Mouse (Mus musculus) CH12.LX (cell line): ENCODE measurements around the gene Larp7. TPM values are rescaled to one million over a fixed set of nuclear protein-coding genes. Genes with fewer than 3 reads are reported as not detected.

Experiments
- DNase-seq: peaks from one replicate; pipeline ENCODE4 v3.0.0-alpha.2; 2013; ENCODE audit errors: extremely low read depth
- H3K27ac ChIP-seq: 2 replicates; pipeline ENCODE4 v1.5.1; 2012; ENCODE audit warnings: low read depth, mild to moderate bottlenecking, control low read depth, moderate library complexity; ENCODE audit not compliant: insufficient read depth
- H3K27me3 ChIP-seq: replicated peaks from 2 replicates; pipeline ENCODE3; 2012; ENCODE audit warnings: inconsistent platforms
- H3K36me3 ChIP-seq, 2 experiments: replicated peaks in 1 of 2; 2 replicates each; pipeline versions ENCODE3 to v1.6.1; 2012; ENCODE audit warnings: inconsistent platforms in 1 of 2, low read length in 1 of 2, mild to moderate bottlenecking in 1 of 2, mixed read lengths in 1 of 2, moderate library complexity in 1 of 2; ENCODE audit not compliant: control insufficient read depth in 1 of 2, insufficient read depth in 1 of 2
- H3K4me1 ChIP-seq, 2 experiments: 2 replicates each; pipeline ENCODE4 v1.6.1; 2012; ENCODE audit warnings: inconsistent platforms in 1 of 2, moderate library complexity in 1 of 2; ENCODE audit not compliant: insufficient read depth in 2 of 2, control insufficient read depth in 1 of 2
- H3K4me2 ChIP-seq: 2 replicates; pipeline ENCODE4 v1.6.1; 2012; ENCODE audit warnings: low read depth, mild to moderate bottlenecking, control low read depth; ENCODE audit not compliant: poor library complexity, insufficient read depth, severe bottlenecking
- H3K4me3 ChIP-seq, 3 experiments: fragments of 150-350 bp in 1 of 3; sonication (generic) in 1 of 3; replicated peaks in 1 of 3; 2 replicates each; pipeline versions ENCODE3 to v1.5.1; 2011 to 2012; ENCODE audit warnings: low read depth in 2 of 3, low read length in 2 of 3, mild to moderate bottlenecking in 2 of 3, moderate library complexity in 2 of 3, control low read depth in 1 of 3, improper control_type of control experiment in 1 of 3, inconsistent platforms in 1 of 3, mixed read lengths in 1 of 3; ENCODE audit not compliant: poor library complexity in 1 of 3
- H3K79me2 ChIP-seq: replicated peaks from 2 replicates; pipeline ENCODE4 v1.6.1; 2012; ENCODE audit warnings: mild to moderate bottlenecking, moderate library complexity; ENCODE audit not compliant: control insufficient read depth, poor library complexity, insufficient read depth, severe bottlenecking; ENCODE audit errors: extremely low read depth
- H3K9ac ChIP-seq: 2 replicates; pipeline ENCODE4 v1.6.1; 2012; ENCODE audit warnings: low read depth, mild to moderate bottlenecking, control low read depth, moderate library complexity; ENCODE audit not compliant: insufficient read depth
- H3K9me3 ChIP-seq: replicated peaks from 2 replicates; pipeline ENCODE3; 2012; ENCODE audit warnings: low read length, inconsistent platforms, mixed read lengths
- BHLHE40 ChIP-seq: IDR thresholded peaks from 2 replicates; pipeline ENCODE4 v1.6.1; 2011; ENCODE audit warnings: mild to moderate bottlenecking, low read depth, low read length, improper control_type of control experiment
- CHD1 ChIP-seq: IDR thresholded peaks from 2 replicates; pipeline ENCODE4 v1.6.1; 2012; ENCODE audit warnings: low read depth, low read length, improper control_type of control experiment, inconsistent platforms
- E2F4 ChIP-seq: IDR thresholded peaks from 2 replicates; pipeline ENCODE4 v1.6.1; 2011; ENCODE audit warnings: low read depth, low read length, improper control_type of control experiment; ENCODE audit not compliant: insufficient replicate concordance
- GABPA ChIP-seq: IDR thresholded peaks from 2 replicates; pipeline ENCODE4 v1.6.1; 2012; ENCODE audit warnings: low read depth, low read length, improper control_type of control experiment, inconsistent platforms; ENCODE audit not compliant: insufficient replicate concordance
- HCFC1 ChIP-seq: IDR thresholded peaks from 2 replicates; pipeline ENCODE4 v1.6.1; 2012; ENCODE audit warnings: low read depth, mild to moderate bottlenecking, inconsistent platforms, low read length, improper control_type of control experiment
- IRF4 ChIP-seq: IDR thresholded peaks from 2 replicates; pipeline ENCODE4 v1.6.1; 2014; ENCODE audit warnings: low read depth, mild to moderate bottlenecking, inconsistent platforms, low read length, improper control_type of control experiment
- KAT2A ChIP-seq: IDR thresholded peaks from 2 replicates; pipeline ENCODE4 v1.6.1; 2012; ENCODE audit warnings: low read length, improper control_type of control experiment, inconsistent platforms; ENCODE audit not compliant: insufficient replicate concordance
- MAX ChIP-seq: IDR thresholded peaks from 2 replicates; pipeline ENCODE4 v1.6.1; 2011; ENCODE audit warnings: low read length, improper control_type of control experiment
- MAZ ChIP-seq: IDR thresholded peaks from 2 replicates; pipeline ENCODE4 v1.6.1; 2012; ENCODE audit warnings: low read depth, mild to moderate bottlenecking, inconsistent platforms, low read length, improper control_type of control experiment, moderate library complexity
- MXI1 ChIP-seq: IDR thresholded peaks from 2 replicates; pipeline ENCODE4 v1.6.1; 2011; ENCODE audit warnings: mild to moderate bottlenecking, low read depth, low read length, improper control_type of control experiment
- MYC ChIP-seq: IDR thresholded peaks from 2 replicates; pipeline ENCODE4 v1.6.1; 2011; ENCODE audit warnings: low read depth, mild to moderate bottlenecking, improper control_type of control experiment, low read length
- NELFE ChIP-seq: IDR thresholded peaks from 2 replicates; pipeline ENCODE4 v1.6.1; 2011; ENCODE audit warnings: low read depth, low read length, improper control_type of control experiment
- NRF1 ChIP-seq: IDR thresholded peaks from 2 replicates; pipeline ENCODE4 v1.6.1; 2014; ENCODE audit warnings: low read depth, mild to moderate bottlenecking, inconsistent platforms, low read length, improper control_type of control experiment, moderate library complexity
- PAX5 ChIP-seq: IDR thresholded peaks from 2 replicates; pipeline ENCODE4 v1.6.1; 2012; ENCODE audit warnings: low read length, inconsistent platforms, mixed read lengths
- POLR2AphosphoS2 ChIP-seq: IDR thresholded peaks from 2 replicates; pipeline ENCODE4 v1.6.1; 2011; ENCODE audit warnings: low read depth, low read length, improper control_type of control experiment
- TBP ChIP-seq: conservative IDR thresholded peaks from 2 replicates; pipeline ENCODE4 v1.6.1; 2011; ENCODE audit warnings: low read depth, low read length, improper control_type of control experiment
- TCF12 ChIP-seq: IDR thresholded peaks from 2 replicates; pipeline ENCODE4 v1.6.1; 2014; ENCODE audit warnings: low read depth, mild to moderate bottlenecking, inconsistent platforms, low read length, improper control_type of control experiment
- ZKSCAN1 ChIP-seq: IDR thresholded peaks from 2 replicates; pipeline ENCODE4 v1.6.1; 2012; ENCODE audit warnings: low read depth, inconsistent platforms, low read length, improper control_type of control experiment, borderline replicate concordance
- ZMIZ1 ChIP-seq: IDR thresholded peaks from 2 replicates; pipeline ENCODE4 v1.6.1; 2012; ENCODE audit warnings: low read depth, mild to moderate bottlenecking, inconsistent platforms, low read length, improper control_type of control experiment
- dilution Hi-C: fragments of 300-500 bp; cut with MboI; formaldehyde crosslinking; loops from 2 replicates; pipeline ENCODE4 v1.14.3; 2020; ENCODE audit warnings: low sequenced_read_pairs; ENCODE audit not compliant: extremely low pct_unique_long_range_greater_than_20kb, extremely low pct_ligation_motif_present
- in situ Hi-C: fragments of 300-500 bp; cut with MboI; formaldehyde crosslinking; loops from 3 replicates; pipeline ENCODE4 v1.14.3; 2019; ENCODE audit warnings: low sequenced_read_pairs, low pct_ligation_motif_present, low pct_unique_long_range_greater_than_20kb, mixed read lengths
- polyA plus RNA-seq: library from polyadenylated mRNA; unstranded; fragments of >175 nt; gene quantifications from 2 replicates; pipeline ENCODE4 v1.2.1, GENCODE M21; 2012; ENCODE audit warnings: low read depth; ENCODE audit not compliant: insufficient read length
- total RNA-seq, 2 experiments: library from RNA; depleted of rRNA; stranded (reverse); fragments of 300-350 nt in 1 of 2; fragments of >200 nt in 1 of 2; gene quantifications; 2 replicates each; pipeline ENCODE4 v1.2.3; 2012 to 2014

Gene Larp7
- total and polyA plus RNA-seq, 3 experiments = 28.9 to 70.6 (median 35.5) TPM

GRCm38 (mm10) chr3:127529824-127530223, 23.3 kb downstream of the Larp7 start:
- dilution Hi-C loops = no loop called here
- no peaks in the 10 kb centered on the region for H3K9me3 ChIP-seq
- TF ChIP-seq POLR2AphosphoS2 (no peak), ZMIZ1 (no peak), NELFE (no peak), MYC (no peak), GABPA (no peak), IRF4 (no peak), CHD1 (no peak), PAX5 (no peak), ZKSCAN1 (no peak), BHLHE40 (no peak), TCF12 (no peak), TBP (no peak), HCFC1 (no peak), NRF1 (no peak), MAX (no peak), E2F4 (no peak), KAT2A (no peak)
- TF ChIP-seq, all 38 proteins: peak for 0
- in situ Hi-C loops = loop anchor here (25.0 kb wide), 1 partner anchor 193 kb away; no protein-coding TSS in a partner anchor
- no peaks in the 10 kb centered on the region for H3K79me2 ChIP-seq
- H3K4me2 ChIP-seq = no peak overlapping the region
- no peaks in the 10 kb centered on the region for H3K27me3 ChIP-seq
- DNase-seq = no peak
- no peak overlapping the region for H3K9ac ChIP-seq
- H3K36me3 ChIP-seq = no peaks in the 10 kb centered on the region
- H3K4me3 ChIP-seq = no peak overlapping the region
- peaks cover 4 to 12% of the 10 kb centered on the region in 2 experiments for H3K4me1 ChIP-seq
- H3K27ac ChIP-seq = no peak overlapping the region

GRCm38 (mm10) chr3:127529210-127529609, 23.9 kb downstream of the Larp7 start:
- TF ChIP-seq MAZ (no peak), MXI1 (no peak), NELFE (no peak), NRF1 (no peak)
- no peak overlapping the region for H3K4me2 ChIP-seq
- H3K9ac ChIP-seq = no peak overlapping the region
- no peaks in the 10 kb centered on the region for H3K9me3 ChIP-seq
- dilution Hi-C loops = no loop called here
- H3K27me3 ChIP-seq = no peaks in the 10 kb centered on the region
- H3K4me3 ChIP-seq = no peak overlapping the region
- peaks cover 4 to 14% of the 10 kb centered on the region in 2 experiments for H3K4me1 ChIP-seq
- H3K79me2 ChIP-seq = no peaks in the 10 kb centered on the region
- DNase-seq = no peak
- no peak overlapping the region for H3K27ac ChIP-seq
- H3K36me3 ChIP-seq = no peaks in the 10 kb centered on the region
- in situ Hi-C loops = loop anchor here (25.0 kb wide), 1 partner anchor 192 kb away; no protein-coding TSS in a partner anchor
